Mouse (Mus musculus) kidney, adult 11 months (tissue): Measurements from ENCODE around the gene Ndufc2.
"Not testable (repeated sequence)": the region's sequence is repeated elsewhere in the genome, so short reads cannot be mapped to it uniquely, and the experiment has no call there.

Source experiments
- DNase-seq: peaks from one replicate; pipeline ENCODE4 v3.0.0; 2022

The Ndufc2 gene

GRCm38 (mm10) chr7:97427778-97428420 is 28.1 kb downstream of the Ndufc2 start:
- DNase-seq: no peak

DNA sequence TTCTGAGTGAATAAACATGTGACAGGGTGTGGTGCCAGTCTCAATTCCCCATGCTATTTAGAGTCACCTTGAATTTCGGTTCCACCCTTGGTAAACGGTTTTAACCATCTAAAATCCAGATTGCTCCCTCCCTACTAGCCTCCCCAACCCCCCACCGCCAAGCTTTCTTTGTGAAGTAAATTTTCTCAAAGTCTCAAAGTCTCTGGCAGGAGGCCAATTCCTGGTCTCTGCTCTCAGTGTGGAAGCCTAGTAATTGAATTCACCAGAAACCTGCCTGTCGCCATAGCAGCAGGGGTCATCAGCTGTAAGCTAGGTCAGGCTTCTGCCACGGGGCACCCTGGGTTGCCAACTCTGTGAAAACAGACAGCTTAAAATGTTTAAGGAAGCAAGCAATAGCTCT is 29.9 kb downstream of the Ndufc2 start:
- peak; percentile 65 for DNase-seq

GRCm38 (mm10) chr7:97433517-97433916 is 33.7 kb downstream of the Ndufc2 start:
- DNase-seq: not testable (repeated sequence)

DNA sequence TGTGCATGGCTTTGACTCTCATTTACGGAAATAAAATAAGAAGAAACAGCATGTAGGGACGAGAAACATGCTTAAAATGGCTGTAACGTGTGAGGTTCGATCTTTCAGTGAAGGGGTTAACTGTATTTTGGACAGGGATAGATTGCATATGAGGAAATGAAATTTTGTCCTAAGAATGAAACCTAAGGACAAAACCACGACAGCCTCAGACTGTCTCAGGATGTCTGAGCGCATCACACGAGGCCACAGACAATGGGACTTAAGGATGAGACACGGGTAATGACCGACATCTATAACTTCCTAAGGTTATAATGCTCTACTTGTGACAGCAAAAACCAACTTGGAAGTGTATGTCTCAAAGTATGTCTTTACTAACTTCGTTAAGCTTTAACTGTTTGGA is 34.7 kb downstream of the Ndufc2 start:
- DNase-seq: no peak

GRCm38 (mm10) chr7:97438986-97439385 is 39.2 kb downstream of the Ndufc2 start:
- DNase-seq: no peak

- peak; percentile 82 for DNase-seq
These were observed 46.5 kb downstream of the Ndufc2 start for GRCm38 (mm10) chr7:97446171-97446925.

GRCm38 (mm10) chr7:97447050-97447531 is 47.3 kb downstream of the Ndufc2 start:
- peak; percentile 43 for DNase-seq

DNA sequence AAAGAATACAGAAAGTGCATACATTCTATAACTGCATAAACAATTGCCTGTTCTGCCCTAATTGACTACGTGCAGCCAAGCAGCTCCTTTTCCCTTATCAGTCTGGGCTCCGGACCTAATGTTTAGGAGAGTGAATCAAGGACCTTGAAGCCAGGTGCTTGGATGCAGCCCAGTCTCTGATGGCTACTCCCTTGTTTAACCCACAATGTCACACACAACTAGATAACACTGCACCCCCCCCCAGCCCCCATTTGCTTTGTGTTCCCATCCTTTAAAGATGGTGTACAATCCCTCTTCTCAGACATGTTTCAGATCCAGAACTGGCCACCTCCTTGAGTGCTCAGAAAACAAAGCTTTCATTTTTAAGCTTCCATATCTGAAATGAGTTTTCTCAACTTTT is 51.2 kb downstream of the Ndufc2 start, which contains the start of gene Kctd14:
Gene Kctd14 (plus strand): TSS at position 301 of the 400 bp plus-strand sequence.
- DNase-seq: not testable (repeated sequence)

GRCm38 (mm10) chr7:97452196-97452595 is 52.4 kb downstream of the Ndufc2 start:
- DNase-seq: no peak

DNA sequence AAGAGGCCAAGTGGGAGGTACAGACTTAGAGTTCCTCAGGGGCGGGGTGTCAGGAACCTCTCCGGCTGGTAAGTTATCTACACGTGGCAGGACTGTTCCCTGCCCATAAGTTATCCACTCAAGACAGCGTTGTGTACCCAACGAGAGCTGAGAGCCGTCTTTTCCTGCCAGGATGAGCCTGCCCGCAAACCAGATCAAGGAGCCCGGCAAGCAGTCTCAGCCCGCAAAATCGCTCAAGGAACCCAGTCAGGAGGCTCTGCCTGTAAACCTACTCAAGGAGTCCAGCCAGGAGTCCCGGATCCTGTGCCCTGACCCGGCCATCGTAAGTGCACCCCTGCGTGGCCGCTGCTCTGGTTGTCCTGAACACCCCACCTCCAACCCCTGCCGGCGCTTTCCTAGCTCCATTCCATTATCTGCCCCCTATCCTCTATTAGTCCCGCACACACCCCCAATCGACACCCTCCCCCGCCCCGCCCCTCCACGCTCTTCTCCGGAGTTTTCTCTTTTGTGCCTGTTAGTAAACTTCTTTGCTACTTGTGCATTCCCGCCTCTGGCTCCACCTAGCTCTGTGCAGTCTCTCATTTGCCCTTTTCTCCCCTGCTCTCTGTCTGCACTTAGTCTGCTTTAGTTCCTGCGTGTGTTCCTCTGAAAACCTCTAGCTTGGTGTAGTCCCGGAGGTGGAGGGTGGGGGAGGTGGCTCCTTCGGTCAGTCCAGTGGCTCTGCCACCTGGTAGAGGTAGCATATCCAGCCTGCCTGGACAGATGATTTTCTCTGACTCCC is 53.5 kb downstream of the Ndufc2 start:
- DNase-seq: peak; percentile 34

- peak; percentile 30 for DNase-seq
These were observed 55.0 kb downstream of the Ndufc2 start for GRCm38 (mm10) chr7:97454795-97455194.

DNA sequence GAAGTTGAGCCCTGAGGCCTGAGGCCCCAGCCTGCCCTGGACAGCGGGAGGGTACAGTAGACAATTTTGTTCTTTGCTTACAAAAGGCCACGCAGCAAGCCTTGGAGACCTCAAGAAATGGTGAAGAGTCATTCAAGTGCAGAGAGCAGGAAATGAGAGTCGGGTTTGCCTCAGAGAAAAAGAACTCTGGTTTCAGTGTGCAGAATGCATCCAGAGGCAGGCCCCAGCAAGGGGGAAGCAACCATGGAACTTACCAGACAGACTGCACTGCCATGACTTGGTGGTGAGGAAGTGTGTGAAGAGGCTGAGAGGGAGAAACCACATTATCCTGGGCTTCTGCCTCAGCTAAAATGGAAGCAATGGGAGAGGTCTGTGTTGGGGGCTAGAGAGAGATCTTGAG is 55.8 kb downstream of the Ndufc2 start:
- no peak for DNase-seq
